Mouse (Mus musculus) Muller cell, postnatal 12 days (primary cell): Measurements from ENCODE around the gene Zmiz1.

ENCODE experiments used
- DNase-seq: peaks from one replicate; pipeline ENCODE4 v3.0.0-alpha.2; 2015; ENCODE audit errors: inconsistent ontology term

The Zmiz1 gene

DNA sequence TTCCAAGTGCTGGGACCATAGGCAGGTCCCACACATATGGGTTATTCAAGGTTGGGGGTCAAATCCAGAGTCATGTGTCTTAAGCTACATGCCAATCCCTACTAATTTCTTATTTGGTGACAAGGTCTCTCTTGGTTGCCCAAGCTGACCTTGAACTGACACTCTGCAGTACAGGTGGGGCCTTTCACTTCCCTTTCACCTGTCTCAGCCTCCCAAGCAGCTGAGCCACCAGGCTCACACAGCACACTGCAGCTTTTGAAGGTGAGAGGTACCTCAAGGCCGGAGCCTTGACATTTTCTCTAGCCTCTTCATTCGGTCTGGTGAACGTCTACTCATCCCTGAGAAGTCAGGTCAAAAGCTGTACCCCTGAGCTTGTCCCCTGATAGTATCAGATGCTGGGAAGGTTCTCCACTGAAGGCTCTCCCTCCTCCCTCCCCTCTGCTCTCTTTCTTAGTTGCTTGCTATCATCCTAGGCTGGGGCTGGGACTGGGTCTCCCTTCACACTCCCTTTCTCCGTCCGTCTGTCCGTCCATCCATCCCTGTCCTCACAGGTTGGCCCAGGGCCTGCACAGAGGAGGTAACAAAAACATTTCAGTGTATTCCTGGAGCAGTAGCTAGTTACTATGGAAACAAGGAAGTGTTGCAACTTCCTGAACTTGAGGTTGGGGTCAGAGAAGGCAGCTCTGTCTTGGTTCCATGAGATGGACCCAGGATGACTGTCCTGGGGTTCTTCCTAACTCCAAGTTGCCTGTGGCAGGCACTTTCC is 13.3 kb downstream of the Zmiz1 start:
- DNase-seq: no peak

DNA sequence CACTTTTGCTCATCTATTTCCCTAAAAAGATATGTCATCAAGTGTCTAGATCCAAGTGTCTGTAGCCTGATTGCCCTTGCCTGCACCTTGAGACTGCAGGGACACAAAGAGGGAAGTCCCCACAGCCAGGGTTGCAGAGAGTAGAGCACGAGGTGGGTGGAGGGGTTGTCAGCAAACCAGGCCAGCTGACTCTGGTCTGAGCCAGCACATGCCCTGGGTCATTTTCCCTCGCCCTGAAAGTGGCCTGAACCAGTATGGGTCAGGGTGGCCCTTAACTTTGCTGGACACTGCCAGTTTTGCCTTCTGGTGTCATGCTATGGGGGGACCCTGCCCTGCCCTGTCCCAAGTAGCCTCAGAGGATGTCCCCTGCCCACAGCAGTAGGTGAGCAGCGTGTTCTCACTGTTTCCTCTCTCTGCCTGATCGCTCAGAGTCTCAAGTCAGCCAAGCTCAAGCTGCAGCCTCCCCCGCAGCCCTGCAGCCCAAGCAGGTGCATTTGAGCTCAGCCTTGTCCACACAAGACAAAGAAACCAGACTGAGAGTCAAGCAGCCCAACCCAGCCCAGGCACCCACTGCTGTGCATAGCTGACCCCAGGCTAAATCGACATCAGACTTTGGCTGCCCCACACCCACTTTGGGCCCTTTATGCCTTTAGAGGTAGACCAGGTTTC is 14.1 kb downstream of the Zmiz1 start:
- DNase-seq: peak; percentile 56

DNA sequence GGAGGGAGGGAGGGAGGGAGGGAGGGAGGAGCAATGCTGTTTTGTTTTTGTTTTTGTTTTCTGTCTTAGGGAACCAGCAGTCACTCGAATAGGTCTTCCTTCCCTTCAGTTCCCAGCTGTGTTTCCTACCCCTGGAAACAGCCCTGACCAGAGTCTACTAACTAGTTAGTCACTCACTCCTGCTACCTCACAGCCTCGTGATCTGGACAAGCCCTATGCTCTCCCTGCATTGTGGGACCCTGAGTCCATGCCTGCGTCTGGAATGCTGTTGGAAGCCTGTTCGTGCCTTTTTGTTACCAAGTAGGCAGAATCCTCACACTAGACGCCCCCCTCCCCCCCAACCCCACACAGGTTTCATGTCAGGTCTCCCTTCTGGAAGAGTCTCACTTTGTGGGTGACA is 15.0 kb downstream of the Zmiz1 start:
- no peak for DNase-seq

- DNase-seq: no peak
These were observed 15.7 kb downstream of the Zmiz1 start for GRCm38 (mm10) chr14:25474732-25475131.

DNA sequence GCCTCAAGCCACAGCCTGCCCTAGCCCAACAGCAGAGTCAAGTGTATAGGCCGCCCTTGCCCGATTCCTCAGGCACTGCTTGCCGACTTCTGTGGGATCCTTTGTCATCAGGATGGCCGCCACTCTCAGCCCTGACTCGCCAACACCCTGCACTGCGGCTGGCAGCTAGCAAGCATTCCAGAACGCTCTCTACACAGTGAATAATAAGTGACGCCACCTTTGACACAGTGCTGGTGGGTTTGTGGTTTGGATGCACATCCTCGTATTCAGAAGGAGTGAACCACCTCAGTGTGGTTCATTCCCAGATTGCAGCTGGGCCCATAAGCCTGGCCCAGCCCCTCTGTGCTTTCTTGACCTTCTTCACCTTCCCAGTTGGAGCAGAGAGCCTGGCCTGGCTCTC is 17.1 kb downstream of the Zmiz1 start:
- peak; percentile 95 for DNase-seq

- DNase-seq: peak; percentile 86
These were observed 17.5 kb downstream of the Zmiz1 start for GRCm38 (mm10) chr14:25476453-25476852.

DNA sequence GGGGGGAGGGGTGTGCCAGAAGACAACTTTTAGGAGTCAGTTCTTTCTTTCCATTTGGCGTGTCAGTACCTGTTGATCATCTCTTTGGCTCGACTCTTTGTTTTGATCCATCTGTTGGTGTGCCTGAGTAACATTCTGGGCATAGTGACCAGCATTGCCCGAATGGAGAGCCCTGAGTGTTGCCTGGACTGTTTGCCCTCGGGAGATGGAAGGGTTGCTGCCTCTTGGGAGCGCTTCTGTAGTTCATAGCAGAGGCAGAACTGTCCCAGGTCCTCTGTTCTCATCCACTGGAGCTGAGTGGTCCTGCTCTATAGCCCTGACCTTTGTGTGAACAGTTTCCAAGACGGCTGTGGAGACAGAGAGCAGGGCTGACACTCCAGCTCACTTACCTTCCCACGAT is 18.3 kb downstream of the Zmiz1 start:
- no peak for DNase-seq

DNA sequence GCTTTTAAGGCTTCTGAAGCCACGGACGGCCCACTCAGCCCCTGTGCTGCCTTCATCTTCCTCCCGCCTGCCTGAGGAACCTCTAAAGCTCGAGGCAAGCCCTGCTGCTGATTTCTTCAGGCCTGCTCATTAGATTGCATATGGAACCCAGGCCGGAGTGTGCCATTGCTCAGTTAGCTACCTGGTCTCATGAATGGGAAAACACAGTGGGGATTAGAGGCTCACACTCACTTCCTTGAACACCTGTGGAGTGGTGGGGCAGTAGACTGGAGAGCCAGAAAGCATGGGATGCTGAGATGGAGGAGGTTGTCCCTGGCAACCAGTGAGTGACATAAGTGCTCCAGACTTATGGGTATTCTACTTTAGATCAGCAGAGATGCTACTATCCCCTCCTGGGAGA is 19.3 kb downstream of the Zmiz1 start:
- no peak for DNase-seq

- DNase-seq: peak; percentile 75
These were observed 19.8 kb downstream of the Zmiz1 start for GRCm38 (mm10) chr14:25478755-25479154.

DNA sequence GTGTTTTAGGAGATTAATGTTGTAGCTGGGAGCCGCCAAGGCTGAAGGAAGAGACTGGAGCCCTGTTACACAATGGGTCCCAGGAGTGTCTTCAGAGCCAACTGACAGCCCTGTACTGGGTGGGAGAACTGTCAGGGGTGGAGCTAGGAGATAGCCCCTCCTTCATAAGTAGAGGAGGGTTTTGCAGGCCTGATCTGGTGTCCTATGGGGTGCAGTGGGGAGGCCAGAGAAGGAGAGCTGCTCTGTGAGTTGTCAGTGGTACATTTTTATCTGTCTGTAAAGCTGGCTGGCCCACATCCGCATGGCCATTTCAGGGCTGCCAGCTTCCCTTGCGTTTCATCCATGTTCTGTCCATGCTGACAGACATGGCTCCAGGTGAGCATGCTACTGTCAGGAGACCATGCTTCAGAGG is 20.9 kb downstream of the Zmiz1 start:
- DNase-seq: no peak

DNA sequence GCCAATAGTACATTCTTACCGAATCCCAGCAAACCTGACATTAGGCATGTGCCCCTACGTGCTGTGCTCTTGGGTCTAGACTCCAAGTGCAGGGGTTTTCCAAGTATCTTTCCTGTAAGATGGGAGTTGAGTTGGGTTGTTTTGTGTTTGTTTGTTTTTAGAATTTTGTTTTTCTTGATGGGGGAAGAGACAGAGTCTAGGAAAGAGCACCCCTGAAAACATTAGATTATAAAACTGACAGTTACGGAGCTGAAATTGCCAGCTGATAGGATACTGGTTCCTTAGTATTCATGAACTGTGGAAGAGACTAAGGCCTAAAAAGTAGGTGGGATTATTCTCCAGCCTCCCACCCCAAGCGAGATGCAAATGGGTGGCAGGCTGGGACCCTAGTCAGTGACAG is 21.5 kb downstream of the Zmiz1 start:
- DNase-seq: no peak

GRCm38 (mm10) chr14:25480916-25481666 is 22.1 kb downstream of the Zmiz1 start:
- DNase-seq: no peak

DNA sequence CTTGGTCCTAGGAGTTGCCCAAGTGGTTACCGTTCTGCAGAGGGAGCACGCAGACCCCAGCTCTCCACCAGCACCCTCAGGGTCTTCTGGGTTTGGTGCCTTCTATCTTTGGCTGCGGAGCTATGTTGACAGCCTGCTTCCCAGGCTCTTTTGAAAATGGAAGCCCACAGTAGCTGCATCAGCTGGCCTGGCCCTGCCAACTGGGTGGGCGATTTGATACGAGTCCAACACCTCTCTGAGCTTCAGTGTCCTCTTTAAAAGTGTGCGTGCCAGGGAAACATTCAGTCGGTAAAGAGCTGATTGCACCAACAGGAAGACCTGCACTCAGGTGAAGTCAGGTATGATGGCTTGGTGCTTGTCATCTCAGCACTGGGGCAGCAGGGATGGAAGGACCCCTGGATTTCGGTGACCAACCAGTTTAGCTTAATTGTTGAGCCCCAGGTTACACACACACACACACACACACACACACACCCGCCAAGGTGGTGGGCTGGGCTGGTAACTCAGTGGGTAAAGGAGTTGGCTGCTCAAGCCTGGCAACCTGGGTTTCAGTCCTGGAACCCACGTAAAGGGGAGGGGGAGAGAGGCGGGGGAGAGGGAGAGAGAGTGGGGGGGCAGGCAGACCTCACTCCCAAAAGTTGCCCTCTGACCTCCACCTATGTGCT is 22.8 kb downstream of the Zmiz1 start:
- no peak for DNase-seq

- DNase-seq: no peak
These were observed 23.4 kb downstream of the Zmiz1 start for GRCm38 (mm10) chr14:25482404-25482803.

DNA sequence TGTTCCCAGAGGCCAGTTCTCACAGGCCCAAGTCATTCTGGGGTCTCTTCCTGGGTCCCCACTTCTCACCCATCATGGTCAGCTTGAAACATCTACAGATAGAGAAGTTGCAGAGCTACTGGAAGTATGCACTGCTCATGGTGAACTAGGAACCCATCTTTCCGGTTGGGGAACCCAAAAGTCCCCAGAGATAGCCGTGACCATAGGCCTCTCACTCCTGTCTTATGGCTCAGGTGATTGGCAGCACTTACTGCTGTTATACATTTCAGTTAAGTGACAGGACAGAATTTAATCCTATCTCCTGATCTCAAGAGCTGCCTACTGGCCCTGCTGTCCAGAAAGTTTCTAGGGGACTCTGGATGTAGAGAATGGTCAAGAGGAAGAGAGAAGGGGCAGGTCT is 24.3 kb downstream of the Zmiz1 start:
- DNase-seq: no peak

DNA sequence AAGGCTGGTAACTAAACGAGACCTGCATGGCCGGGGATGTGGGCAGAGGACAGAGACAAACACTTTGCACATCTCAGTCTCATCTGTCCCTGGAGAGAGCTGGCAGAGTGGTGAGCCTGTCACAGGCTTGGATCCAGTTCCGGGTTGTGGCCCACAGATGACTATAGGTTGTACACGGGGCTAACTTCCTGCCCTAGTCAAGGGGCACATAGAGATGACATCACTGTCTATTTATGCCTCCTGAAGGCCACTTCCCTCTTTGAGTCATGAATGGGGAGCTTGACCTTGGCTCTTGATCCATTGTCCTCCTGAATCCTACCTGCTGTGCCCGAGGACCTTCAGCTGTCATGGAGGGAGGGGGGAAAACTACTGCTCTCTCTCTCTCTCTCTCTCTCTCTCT is 25.1 kb downstream of the Zmiz1 start:
- peak; percentile 77 for DNase-seq

GRCm38 (mm10) chr14:25486220-25486619 is 27.2 kb downstream of the Zmiz1 start:
- DNase-seq: no peak

- DNase-seq: peak; percentile 65
These were observed 27.9 kb downstream of the Zmiz1 start for GRCm38 (mm10) chr14:25486742-25487469.

GRCm38 (mm10) chr14:25487470-25487955 is 28.5 kb downstream of the Zmiz1 start:
- no peak for DNase-seq

- DNase-seq: peak; percentile 81
These were observed 29.2 kb downstream of the Zmiz1 start for GRCm38 (mm10) chr14:25488097-25488613.
